Mouse (Mus musculus): ENCODE data around the gene Ttc27. TPM values are rescaled to one million over a fixed set of nuclear protein-coding genes. Genes with fewer than 3 reads are reported as not detected.
"Not testable (repeated sequence)": the region's sequence is repeated elsewhere in the genome, so short reads cannot be mapped to it uniquely, and the experiment has no call there.

Ttc27 gene
- total RNA-seq (2021), result 1 to 10 TPM; 7.6 to 9.0 TPM
- long read RNA-seq, experiment 1, partial matches to known transcripts, result 4 of 7 reads
- long read RNA-seq, experiment 1, other reads (novel, unspliced or antisense), result 0 of 7 reads
- long read RNA-seq, experiment 2, partial matches to known transcripts, result 3 of 6 reads
- long read RNA-seq, experiment 2, other reads (novel, unspliced or antisense), result 1 of 6 reads

DNA sequence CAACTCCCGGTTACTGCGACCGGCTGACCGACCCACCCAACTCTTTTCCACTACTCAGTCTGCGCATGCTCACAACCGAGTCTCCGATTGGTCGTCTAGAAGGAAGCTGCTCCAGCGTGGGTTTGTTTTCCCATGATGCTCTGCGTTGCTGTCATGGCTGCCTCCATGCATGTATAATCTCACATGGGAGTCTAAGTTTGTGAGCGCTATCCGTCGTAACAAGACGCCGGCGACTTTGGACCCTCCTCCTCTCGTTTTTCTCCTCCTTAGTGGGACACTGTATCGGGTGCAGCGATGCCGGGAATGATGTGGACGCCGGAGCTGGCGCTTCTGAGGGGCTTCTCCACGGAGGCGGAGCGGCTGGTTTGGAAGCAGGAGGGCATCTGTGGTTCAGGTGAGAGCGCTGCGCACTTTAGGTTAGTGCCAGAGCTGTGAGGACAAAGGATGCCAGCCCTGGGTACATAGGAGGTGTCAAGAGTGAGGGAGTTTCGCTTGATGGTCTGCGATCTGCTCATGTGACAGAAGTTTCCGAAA lies at the start of gene Ttc27:
TSS of gene Ttc27 (plus strand) at position 115 of the 534 bp plus-strand sequence.
- DNase-seq, result peak; percentile 97
- intact Hi-C loops (cut with DNase I; ENCODE audit: low total_unique reads), result no loop called here

DNA sequence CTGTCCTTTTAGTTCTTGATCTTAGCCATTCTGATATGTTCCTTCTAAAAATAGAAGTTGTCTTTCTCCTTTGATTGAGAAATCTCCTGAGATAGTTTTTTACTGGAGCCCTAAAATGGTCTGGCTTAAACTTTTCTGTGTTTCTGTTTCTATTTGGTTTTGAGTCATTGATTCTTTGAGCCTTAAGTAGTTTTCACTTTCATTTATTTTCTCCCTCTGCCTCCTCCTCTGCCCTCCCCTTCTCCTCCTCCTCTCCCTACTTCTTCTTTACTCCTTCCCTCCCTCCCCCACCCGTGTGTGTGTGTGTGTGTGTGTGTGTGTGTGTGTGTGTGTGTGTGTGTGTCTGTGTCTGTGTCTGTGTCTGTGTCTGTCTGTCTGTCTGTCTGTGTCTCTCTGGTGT lies 49.5 kb upstream of the Ttc27 start:
- intact Hi-C loops (cut with DNase I; ENCODE audit: low total_unique reads), result no loop called here
- DNase-seq, result no peak

DNA sequence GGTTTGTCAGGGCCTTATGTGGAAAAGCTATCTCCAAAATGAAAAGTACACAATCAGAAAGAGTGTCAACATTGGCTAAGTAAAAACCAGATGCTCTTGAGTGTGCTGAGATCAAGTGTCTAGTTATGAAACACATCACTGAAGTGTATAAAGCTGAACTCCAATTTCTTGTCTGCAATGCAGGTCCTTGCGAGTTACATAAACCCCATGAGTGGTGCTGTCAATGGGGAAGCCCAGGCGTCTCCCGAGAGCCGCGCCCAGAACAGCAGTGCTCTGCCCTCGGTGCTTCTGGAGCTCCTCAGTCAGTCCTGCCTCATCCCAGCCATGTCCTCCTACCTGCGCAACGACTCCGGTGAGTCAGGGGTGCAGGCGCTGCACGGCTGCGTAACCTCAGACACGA lies 47.5 kb upstream of the Ttc27 start:
- intact Hi-C loops (cut with DNase I; ENCODE audit: low total_unique reads), result no loop called here
- DNase-seq, result no peak

DNA sequence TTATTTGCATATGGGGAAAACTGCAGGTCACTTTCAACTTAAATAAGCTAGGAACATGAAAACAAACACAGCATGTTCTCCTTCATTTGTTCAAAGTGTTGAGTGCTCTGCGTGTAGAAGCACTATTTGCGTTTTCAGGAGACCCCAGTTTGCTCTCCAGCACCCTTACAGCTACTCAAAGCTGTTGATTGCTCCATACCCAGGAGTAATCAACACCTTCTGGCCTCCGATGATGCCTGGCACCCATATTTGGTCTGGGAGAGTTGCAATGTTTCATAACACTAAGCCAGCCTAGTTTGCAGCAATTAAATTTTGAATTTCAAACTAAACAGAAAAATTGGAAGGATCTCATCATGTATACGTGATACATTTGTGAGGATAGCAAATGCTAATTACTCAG lies 45.1 kb upstream of the Ttc27 start:
- DNase-seq, result no peak
- intact Hi-C loops (cut with DNase I; ENCODE audit: low total_unique reads), result no loop called here

DNA sequence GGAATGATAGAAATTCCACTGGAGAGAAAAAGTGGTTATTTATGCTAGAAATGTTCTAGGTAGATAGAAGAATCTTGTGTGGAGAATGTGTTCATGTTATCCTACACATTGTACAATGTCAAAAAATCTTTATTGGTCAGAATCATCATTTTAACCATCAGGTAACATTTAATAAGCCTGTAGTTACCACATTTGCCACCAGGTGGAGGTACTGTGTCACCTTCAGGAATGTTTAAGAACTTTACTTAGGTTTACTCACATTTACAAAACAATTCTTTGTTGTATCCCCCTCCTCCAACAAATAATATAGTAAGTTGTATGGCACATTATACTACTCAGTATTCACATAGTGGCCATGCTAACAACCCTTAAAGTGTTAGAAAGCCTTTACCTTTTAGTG lies 44.3 kb upstream of the Ttc27 start:
- DNase-seq, result no peak
- intact Hi-C loops (cut with DNase I; ENCODE audit: low total_unique reads), result no loop called here

DNA sequence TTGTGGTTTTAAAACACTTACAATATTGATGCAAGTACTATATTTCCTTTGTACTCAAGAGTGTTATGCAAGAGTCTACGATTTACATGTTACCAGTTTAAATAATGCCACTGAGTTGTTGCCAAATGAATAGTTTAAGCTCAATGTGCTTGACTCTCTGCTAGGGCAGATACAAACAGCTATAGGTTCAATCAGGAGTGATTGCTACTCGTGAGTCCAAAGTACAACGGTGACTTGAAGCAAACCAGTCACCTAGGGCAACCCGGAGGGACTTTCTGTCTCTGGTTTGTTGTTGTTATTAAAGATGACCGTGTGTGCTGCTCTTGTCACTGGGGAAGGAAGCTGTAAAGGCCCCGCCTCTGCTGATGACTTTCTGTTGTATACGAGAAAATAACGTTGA lies 39.5 kb upstream of the Ttc27 start:
- intact Hi-C loops (cut with DNase I; ENCODE audit: low total_unique reads), result no loop called here
- DNase-seq, result no peak

DNA sequence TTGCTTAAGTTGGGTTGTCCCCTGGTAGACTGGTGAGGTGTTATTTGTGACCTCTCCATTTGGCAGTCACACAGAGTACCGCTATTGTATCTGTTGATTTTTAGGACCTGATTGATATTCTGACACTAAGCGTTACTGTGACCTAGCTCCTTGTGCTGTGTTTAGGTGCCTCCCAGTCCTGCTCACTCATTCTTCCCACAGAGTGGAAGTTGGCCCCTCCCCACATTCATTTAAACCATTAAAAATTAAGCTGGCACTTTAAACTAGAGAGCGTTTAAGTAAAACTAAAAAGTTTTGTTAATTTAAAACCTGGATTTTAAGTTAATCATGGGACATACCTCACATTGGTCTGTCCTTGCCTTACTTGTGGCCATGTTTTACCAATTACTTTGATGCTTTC lies 32.6 kb upstream of the Ttc27 start:
- intact Hi-C loops (cut with DNase I; ENCODE audit: low total_unique reads), result no loop called here
- no peak for DNase-seq

DNA sequence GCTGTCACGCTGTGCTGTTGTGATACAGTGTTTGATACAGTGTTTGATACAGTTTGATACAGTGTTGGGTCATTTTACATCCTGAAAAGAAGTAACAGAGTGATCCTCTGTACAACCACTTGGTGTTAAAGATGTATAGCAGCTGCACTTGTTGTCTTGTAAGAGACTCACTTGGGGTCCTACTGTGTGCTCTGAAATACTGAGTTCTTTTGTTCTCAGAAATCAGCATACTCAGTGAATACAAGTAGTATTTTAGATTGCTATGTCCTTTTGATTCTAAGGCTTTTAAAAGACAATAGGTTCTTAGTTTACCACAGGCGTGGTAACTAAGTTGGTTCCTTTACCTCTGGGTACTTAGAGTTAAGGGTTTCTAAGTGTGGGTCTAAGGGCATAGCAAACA lies 29.0 kb upstream of the Ttc27 start:
- intact Hi-C loops (cut with DNase I; ENCODE audit: low total_unique reads), result no loop called here
- no peak for DNase-seq

DNA sequence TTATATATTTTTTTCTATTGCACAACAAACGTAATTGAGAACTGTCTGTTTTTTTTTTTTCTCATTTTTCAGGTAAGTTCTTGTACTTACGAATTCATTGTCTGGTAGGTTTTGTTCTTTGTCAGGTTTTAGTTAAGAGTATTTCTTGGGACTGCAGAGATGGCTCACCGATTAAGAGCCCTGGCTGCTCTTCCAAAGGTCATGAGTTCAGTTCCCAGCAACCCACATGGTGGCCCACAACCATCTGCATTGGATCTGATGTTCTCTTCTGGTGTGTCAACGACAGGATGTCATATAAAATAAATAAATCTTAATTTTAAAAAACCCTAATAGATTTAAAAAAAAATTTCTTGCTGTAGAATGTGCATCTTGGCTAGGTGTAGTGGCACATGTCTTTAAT lies 28.1 kb upstream of the Ttc27 start:
- DNase-seq, result no peak
- intact Hi-C loops (cut with DNase I; ENCODE audit: low total_unique reads), result no loop called here

DNA sequence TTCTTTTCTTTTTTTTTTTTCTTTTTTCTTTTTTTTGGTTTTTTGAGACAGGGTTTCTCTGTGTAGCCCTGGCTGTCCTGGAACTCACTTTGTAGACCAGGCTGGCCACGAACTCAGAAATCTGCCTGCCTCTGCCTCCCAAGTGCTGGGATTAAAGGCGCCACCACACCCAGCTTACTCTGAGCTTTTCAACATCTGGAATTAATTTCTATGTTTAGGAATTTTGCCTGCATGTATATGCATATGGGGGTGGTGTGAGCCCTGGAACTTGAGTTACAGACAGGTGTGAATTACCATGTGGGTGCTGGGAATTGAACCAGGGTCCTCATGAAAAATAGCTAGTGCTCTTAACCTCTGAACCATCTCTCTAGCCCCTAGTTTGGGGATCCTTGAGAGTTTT lies 15.9 kb upstream of the Ttc27 start:
- intact Hi-C loops (cut with DNase I; ENCODE audit: low total_unique reads); DNase-seq: not testable (repeated sequence)

DNA sequence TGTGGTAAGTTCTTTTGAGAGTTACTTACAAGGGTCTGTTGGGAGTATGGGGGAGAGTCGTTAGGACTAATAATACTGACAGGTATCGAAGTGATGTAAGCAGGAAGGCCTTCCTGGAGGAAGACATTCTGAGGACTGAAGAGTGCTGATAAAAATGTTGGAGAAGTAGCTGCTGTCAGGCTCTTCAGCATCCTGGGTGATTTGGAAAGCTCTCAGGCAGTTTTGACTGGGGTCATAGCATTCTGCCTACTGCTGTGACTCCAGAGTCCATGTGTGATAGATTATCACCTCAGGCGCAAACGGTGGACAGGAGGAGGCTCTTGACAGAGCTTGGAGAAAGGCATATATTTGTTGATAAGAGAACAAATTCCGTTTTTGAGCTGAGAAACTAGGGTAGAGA lies 12.1 kb upstream of the Ttc27 start:
- DNase-seq, result no peak
- intact Hi-C loops (cut with DNase I; ENCODE audit: low total_unique reads), result no loop called here

DNA sequence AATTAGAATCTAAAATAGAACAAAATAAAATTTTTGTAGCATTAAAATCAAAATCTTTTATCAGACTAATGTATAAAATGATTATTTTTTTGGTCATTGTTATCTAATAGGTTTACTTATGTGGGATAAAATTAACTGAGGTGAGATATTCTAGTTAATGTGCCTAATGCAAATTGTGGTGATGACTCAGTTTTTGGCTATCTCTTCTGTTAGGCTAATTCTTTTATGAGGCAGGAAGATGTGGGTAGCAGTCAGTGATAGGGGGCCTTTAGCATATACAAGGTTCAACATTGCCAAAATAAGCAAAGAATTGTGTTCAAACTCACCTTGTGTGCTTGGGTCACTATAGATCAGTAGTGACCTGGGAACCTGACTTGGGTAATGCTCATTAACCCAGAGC lies 10.9 kb upstream of the Ttc27 start:
- intact Hi-C loops (cut with DNase I; ENCODE audit: low total_unique reads), result no loop called here
- no peak for DNase-seq

DNA sequence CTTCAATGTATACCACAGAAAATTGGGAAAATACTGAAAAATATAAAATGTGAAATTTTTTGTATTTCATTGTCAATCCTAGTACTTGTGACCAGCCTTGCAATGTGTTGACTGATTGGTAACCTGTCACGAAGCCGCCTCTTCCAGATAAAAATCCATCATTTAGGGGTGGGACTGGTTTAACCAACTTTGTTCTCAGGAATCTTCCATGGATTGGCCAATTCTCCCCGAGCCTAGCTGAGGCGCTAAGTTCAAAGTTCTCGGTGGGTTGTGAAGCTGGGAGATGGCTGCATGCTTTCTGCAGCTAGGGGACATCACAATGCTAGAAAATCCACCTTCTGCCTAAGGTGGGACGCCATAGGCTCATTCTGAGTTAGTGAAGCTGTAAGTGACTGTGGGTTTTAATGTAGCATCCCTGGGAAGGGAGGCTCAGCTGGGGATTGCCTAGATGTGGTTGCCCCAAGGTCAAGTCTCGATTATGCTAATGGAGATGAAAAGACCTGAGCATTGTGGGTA lies 9.8 kb upstream of the Ttc27 start:
- DNase-seq, result no peak
- intact Hi-C loops (cut with DNase I; ENCODE audit: low total_unique reads), result no loop called here

DNA sequence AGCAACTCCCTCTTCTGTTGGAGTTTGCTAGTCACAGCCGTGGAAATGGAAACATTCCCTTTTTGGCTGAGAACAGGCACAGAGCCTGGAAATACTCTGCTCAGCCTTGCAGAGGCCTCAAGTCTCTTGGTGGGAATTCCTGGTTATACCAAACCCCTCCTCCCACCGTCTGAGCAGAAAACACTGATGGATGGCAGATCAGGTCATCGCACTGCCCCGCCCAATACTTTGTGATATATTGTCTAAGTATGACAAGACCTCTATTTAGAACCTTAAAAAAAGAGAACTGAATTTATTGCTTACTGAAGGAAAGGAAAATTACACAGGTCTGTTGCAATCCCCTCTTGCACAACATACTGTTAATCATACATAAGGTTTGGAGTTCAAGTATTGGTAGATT lies 6.8 kb upstream of the Ttc27 start:
- no peak for DNase-seq
- intact Hi-C loops (cut with DNase I; ENCODE audit: low total_unique reads), result no loop called here

DNA sequence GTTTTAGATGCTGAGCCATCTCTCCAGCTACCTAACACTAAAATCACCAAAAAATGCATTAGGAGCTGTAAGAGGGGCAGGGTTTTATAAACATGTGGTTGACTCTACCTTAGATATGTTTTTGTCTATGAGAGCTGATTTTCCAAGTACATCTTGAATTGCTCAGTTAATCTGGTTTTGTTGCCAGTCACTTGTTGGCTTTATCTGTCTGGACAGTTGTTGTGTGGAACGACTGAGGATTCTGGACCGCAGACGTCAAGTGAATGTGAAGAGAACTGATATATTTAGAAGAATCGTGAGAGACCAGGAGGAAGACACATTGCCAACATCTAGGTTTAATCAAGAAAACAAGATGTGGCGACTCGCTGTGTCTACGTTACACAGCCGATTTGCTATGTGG lies 5.9 kb upstream of the Ttc27 start:
- DNase-seq, result no peak
- intact Hi-C loops (cut with DNase I; ENCODE audit: low total_unique reads), result no loop called here

DNA sequence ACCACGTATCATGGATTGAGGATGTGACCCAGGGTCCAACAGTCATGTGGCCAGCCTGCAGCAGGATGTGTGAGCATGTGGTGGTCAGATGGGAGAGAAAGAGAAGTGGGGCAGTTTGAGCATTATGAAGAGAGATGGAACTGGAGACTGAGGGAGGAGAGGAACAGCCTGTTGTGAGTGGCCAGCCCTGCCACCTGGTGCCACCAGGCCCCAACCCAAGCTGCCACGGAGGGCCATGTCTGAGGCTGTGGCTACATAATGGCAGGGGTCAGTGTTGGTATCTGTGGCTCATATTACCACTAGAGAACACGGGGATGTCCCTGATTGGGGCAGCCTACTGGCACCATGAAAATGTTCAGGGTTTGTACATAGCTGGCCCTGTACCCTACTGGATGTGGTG lies 2.4 kb upstream of the Ttc27 start:
- intact Hi-C loops (cut with DNase I; ENCODE audit: low total_unique reads), result no loop called here
- no peak for DNase-seq

DNA sequence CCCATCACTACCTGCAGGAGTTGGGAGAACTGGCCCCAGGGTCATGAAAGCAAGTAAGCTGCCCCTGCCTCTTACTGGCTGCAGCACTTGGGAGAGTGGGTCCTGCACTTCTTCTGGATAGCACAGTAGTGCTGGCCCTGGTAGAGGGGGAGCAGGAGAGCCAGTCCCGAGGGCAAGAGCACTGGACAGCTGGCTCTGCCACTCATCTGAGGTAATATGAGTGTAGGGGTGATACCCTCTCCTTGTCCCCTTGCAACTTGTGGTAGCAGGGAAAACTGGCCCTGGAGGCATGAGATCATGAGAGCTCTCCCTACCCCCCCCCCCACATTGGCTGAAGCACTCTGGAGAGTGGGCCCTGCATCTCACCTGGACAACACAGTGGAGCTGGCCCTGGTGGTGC lies 1.8 kb upstream of the Ttc27 start:
- intact Hi-C loops (cut with DNase I; ENCODE audit: low total_unique reads), result no loop called here
- DNase-seq, result no peak

DNA sequence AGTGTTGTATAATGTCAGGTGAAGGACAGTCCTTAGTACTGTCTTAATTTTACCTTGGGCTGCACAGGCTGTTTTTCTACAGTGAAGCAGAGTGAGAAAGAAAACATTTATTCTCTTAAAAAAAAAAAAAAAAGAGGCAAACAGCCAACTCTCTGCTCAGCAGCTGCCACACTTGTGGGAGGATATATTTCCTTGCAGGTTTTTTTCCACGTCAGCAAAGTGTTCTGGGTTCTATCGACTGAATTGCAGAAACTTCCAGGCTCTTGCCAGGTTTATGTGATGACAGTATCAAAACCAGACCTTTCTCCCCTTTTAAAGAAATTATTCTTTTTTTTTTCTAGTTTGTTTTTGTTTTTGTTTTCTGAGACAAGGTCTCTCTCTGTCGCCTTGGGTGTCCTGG lies 889 bp upstream of the Ttc27 start:
- intact Hi-C loops (cut with DNase I; ENCODE audit: low total_unique reads), result no loop called here
- no peak for DNase-seq

DNA sequence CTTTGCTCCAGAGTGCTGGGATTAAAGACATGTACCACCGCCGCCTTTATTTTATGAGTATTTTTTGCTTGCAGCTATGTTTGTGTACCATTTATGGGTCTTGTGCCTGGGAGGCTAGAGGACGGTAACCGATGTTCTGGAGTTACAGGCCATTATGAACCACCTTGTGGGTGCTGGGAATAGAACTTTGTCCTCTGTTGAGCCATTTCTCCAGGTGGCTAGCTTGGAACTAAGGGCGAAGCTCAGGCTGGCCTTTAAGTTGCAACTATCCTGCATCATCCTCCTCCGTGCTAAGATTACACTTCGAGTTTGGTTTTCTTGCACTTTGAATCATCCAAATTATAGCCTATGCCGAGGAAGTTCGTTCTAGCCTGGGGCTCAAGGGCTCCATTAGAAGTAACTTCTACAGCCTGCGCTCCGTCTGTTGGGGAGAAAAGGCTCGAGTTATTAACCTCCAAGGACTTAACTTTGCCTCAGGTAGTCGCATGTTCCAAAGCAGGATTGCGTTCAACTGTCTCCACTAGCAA lies 378 bp upstream of the Ttc27 start:
- no peak for DNase-seq
- intact Hi-C loops (cut with DNase I; ENCODE audit: low total_unique reads), result no loop called here

DNA sequence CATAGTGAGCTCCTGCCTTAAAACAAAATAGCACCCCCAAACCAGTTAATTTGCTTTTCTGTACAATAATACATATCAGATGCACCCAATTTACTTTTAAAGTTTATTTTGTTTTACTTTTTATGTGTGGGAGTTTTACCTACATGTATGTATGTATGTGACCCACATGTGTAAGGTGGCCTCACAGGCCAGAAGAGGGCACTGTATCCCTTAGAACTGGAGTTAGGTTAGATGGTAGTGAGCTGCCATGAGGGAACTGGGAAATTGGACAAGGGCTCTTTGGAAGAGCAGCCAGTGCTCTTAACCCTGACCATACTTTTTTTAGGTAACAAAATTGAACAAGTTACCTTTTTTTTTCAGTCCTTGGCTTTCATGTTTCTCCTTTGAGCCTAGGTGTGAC lies 15.3 kb downstream of the Ttc27 start:
- intact Hi-C loops (cut with DNase I; ENCODE audit: low total_unique reads), result no loop called here
- DNase-seq, result no peak

DNA sequence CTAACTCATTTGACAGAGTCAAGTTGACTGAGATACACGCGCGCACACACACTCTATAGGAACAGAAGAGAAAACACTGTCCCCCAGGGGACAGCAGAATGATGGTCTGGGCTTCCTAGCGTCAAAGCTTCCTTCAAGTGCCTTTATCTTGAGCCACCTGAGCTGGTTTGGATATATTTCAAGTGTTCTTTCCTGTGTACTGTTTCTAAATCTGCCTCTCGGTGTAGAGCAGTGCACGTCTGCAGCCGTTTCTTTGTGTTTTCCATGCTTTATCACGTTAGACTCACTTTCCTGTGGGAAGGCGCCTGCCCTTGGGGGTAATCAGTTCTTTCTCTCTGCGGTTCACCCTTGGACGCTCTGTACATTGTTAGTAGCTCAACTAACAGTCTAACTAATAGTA lies 17.9 kb downstream of the Ttc27 start:
- DNase-seq, result no peak
- intact Hi-C loops (cut with DNase I; ENCODE audit: low total_unique reads), result no loop called here

DNA sequence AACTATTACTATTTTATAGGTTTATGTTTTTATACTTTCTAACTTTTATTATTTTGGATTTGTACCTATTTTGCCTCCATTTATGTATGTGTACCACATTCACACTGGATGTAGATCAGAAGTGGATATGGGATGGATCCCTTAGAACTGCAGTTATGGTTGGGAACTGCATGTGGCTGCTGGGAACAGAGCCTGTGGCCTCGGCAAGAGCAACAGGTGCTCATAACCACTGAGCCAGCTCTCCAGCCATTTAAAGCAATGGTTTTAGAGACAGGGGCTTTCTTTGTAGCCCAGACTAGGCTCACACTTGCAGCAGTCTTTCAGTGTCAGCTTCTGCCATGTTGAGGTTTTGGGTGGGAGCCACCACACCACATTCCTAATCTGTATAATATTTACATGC lies 32.1 kb downstream of the Ttc27 start:
- intact Hi-C loops (cut with DNase I; ENCODE audit: low total_unique reads), result no loop called here
- no peak for DNase-seq

Data from gastrocnemius, postnatal 14 days (tissue).